Mouse (Mus musculus) CH12.LX (cell line): ENCODE data around the gene Cdk2ap2. TPM values are rescaled to one million over a fixed set of nuclear protein-coding genes. Genes with fewer than 3 reads are reported as not detected.

Experiments used
- DNase-seq: peaks from one replicate; pipeline ENCODE4 v3.0.0-alpha.2; 2013; ENCODE audit errors: extremely low read depth
- H3K27ac ChIP-seq: 2 replicates; pipeline ENCODE4 v1.5.1; 2012; ENCODE audit warnings: low read depth, mild to moderate bottlenecking, control low read depth, moderate library complexity; ENCODE audit not compliant: insufficient read depth
- H3K27me3 ChIP-seq: replicated peaks from 2 replicates; pipeline ENCODE3; 2012; ENCODE audit warnings: inconsistent platforms
- H3K36me3 ChIP-seq, 2 experiments: replicated peaks in 1 of 2; 2 replicates each; pipeline versions ENCODE3 to v1.6.1; 2012; ENCODE audit warnings: inconsistent platforms in 1 of 2, low read length in 1 of 2, mild to moderate bottlenecking in 1 of 2, mixed read lengths in 1 of 2, moderate library complexity in 1 of 2; ENCODE audit not compliant: control insufficient read depth in 1 of 2, insufficient read depth in 1 of 2
- H3K4me1 ChIP-seq, 2 experiments: 2 replicates each; pipeline ENCODE4 v1.6.1; 2012; ENCODE audit warnings: inconsistent platforms in 1 of 2, moderate library complexity in 1 of 2; ENCODE audit not compliant: insufficient read depth in 2 of 2, control insufficient read depth in 1 of 2
- H3K4me2 ChIP-seq: 2 replicates; pipeline ENCODE4 v1.6.1; 2012; ENCODE audit warnings: low read depth, mild to moderate bottlenecking, control low read depth; ENCODE audit not compliant: poor library complexity, insufficient read depth, severe bottlenecking
- H3K4me3 ChIP-seq, 3 experiments: fragments of 150-350 bp in 1 of 3; sonication (generic) in 1 of 3; replicated peaks in 1 of 3; 2 replicates each; pipeline versions ENCODE3 to v1.5.1; 2011 to 2012; ENCODE audit warnings: low read depth in 2 of 3, low read length in 2 of 3, mild to moderate bottlenecking in 2 of 3, moderate library complexity in 2 of 3, control low read depth in 1 of 3, improper control_type of control experiment in 1 of 3, inconsistent platforms in 1 of 3, mixed read lengths in 1 of 3; ENCODE audit not compliant: poor library complexity in 1 of 3
- H3K79me2 ChIP-seq: replicated peaks from 2 replicates; pipeline ENCODE4 v1.6.1; 2012; ENCODE audit warnings: mild to moderate bottlenecking, moderate library complexity; ENCODE audit not compliant: control insufficient read depth, poor library complexity, insufficient read depth, severe bottlenecking; ENCODE audit errors: extremely low read depth
- H3K9ac ChIP-seq: 2 replicates; pipeline ENCODE4 v1.6.1; 2012; ENCODE audit warnings: low read depth, mild to moderate bottlenecking, control low read depth, moderate library complexity; ENCODE audit not compliant: insufficient read depth
- H3K9me3 ChIP-seq: replicated peaks from 2 replicates; pipeline ENCODE3; 2012; ENCODE audit warnings: low read length, inconsistent platforms, mixed read lengths
- CHD1 ChIP-seq: IDR thresholded peaks from 2 replicates; pipeline ENCODE4 v1.6.1; 2012; ENCODE audit warnings: low read depth, low read length, improper control_type of control experiment, inconsistent platforms
- CHD2 ChIP-seq: IDR thresholded peaks from 2 replicates; pipeline ENCODE4 v1.6.1; 2011; ENCODE audit warnings: low read length, improper control_type of control experiment
- ELF1 ChIP-seq: IDR thresholded peaks from 2 replicates; pipeline ENCODE4 v1.6.1; 2014; ENCODE audit warnings: low read depth, mild to moderate bottlenecking, inconsistent platforms, low read length, improper control_type of control experiment
- EP300 ChIP-seq: IDR thresholded peaks from 2 replicates; pipeline ENCODE4 v1.6.1; 2011; ENCODE audit warnings: low read length, improper control_type of control experiment
- ETS1 ChIP-seq: conservative IDR thresholded peaks from 2 replicates; pipeline ENCODE4 v1.6.1; 2012; ENCODE audit warnings: low read depth, mild to moderate bottlenecking, inconsistent platforms, low read length, improper control_type of control experiment, moderate library complexity
- GABPA ChIP-seq: IDR thresholded peaks from 2 replicates; pipeline ENCODE4 v1.6.1; 2012; ENCODE audit warnings: low read depth, low read length, improper control_type of control experiment, inconsistent platforms; ENCODE audit not compliant: insufficient replicate concordance
- HCFC1 ChIP-seq: IDR thresholded peaks from 2 replicates; pipeline ENCODE4 v1.6.1; 2012; ENCODE audit warnings: low read depth, mild to moderate bottlenecking, inconsistent platforms, low read length, improper control_type of control experiment
- JUN ChIP-seq: IDR thresholded peaks from 2 replicates; pipeline ENCODE4 v1.6.1; 2011; ENCODE audit warnings: low read depth, mild to moderate bottlenecking, low read length, improper control_type of control experiment, moderate library complexity; ENCODE audit not compliant: insufficient read depth
- JUND ChIP-seq: conservative IDR thresholded peaks from 2 replicates; pipeline ENCODE4 v1.6.1; 2011; ENCODE audit warnings: low read depth, low read length, improper control_type of control experiment
- MAFK ChIP-seq: IDR thresholded peaks from 2 replicates; pipeline ENCODE4 v1.6.1; 2011; ENCODE audit warnings: low read length, improper control_type of control experiment; ENCODE audit not compliant: insufficient replicate concordance
- MAX ChIP-seq: IDR thresholded peaks from 2 replicates; pipeline ENCODE4 v1.6.1; 2011; ENCODE audit warnings: low read length, improper control_type of control experiment
- MAZ ChIP-seq: IDR thresholded peaks from 2 replicates; pipeline ENCODE4 v1.6.1; 2012; ENCODE audit warnings: low read depth, mild to moderate bottlenecking, inconsistent platforms, low read length, improper control_type of control experiment, moderate library complexity
- MXI1 ChIP-seq: IDR thresholded peaks from 2 replicates; pipeline ENCODE4 v1.6.1; 2011; ENCODE audit warnings: mild to moderate bottlenecking, low read depth, low read length, improper control_type of control experiment
- NELFE ChIP-seq: IDR thresholded peaks from 2 replicates; pipeline ENCODE4 v1.6.1; 2011; ENCODE audit warnings: low read depth, low read length, improper control_type of control experiment
- NRF1 ChIP-seq: IDR thresholded peaks from 2 replicates; pipeline ENCODE4 v1.6.1; 2014; ENCODE audit warnings: low read depth, mild to moderate bottlenecking, inconsistent platforms, low read length, improper control_type of control experiment, moderate library complexity
- POLR2A ChIP-seq: IDR thresholded peaks from 2 replicates; pipeline ENCODE4 v1.6.1; 2011; ENCODE audit warnings: low read depth, mild to moderate bottlenecking, improper control_type of control experiment, low read length
- POLR2AphosphoS2 ChIP-seq: IDR thresholded peaks from 2 replicates; pipeline ENCODE4 v1.6.1; 2011; ENCODE audit warnings: low read depth, low read length, improper control_type of control experiment
- TCF12 ChIP-seq: IDR thresholded peaks from 2 replicates; pipeline ENCODE4 v1.6.1; 2014; ENCODE audit warnings: low read depth, mild to moderate bottlenecking, inconsistent platforms, low read length, improper control_type of control experiment
- UBTF ChIP-seq: IDR thresholded peaks from 2 replicates; pipeline ENCODE4 v1.6.1; 2012; ENCODE audit warnings: low read depth, mild to moderate bottlenecking, inconsistent platforms, low read length, improper control_type of control experiment, moderate library complexity
- USF1 ChIP-seq: IDR thresholded peaks from 2 replicates; pipeline ENCODE4 v1.6.1; 2014; ENCODE audit warnings: low read depth, mild to moderate bottlenecking, inconsistent platforms, low read length, improper control_type of control experiment
- USF2 ChIP-seq: conservative IDR thresholded peaks from 2 replicates; pipeline ENCODE4 v1.6.1; 2011; ENCODE audit warnings: low read depth, low read length, improper control_type of control experiment
- ZMIZ1 ChIP-seq: IDR thresholded peaks from 2 replicates; pipeline ENCODE4 v1.6.1; 2012; ENCODE audit warnings: low read depth, mild to moderate bottlenecking, inconsistent platforms, low read length, improper control_type of control experiment
- ZNF384 ChIP-seq: IDR thresholded peaks from 2 replicates; pipeline ENCODE4 v1.6.1; 2012; ENCODE audit warnings: low read depth, low read length, improper control_type of control experiment, inconsistent platforms
- dilution Hi-C: fragments of 300-500 bp; cut with MboI; formaldehyde crosslinking; loops from 2 replicates; pipeline ENCODE4 v1.14.3; 2020; ENCODE audit warnings: low sequenced_read_pairs; ENCODE audit not compliant: extremely low pct_unique_long_range_greater_than_20kb, extremely low pct_ligation_motif_present
- in situ Hi-C: fragments of 300-500 bp; cut with MboI; formaldehyde crosslinking; loops from 3 replicates; pipeline ENCODE4 v1.14.3; 2019; ENCODE audit warnings: low sequenced_read_pairs, low pct_ligation_motif_present, low pct_unique_long_range_greater_than_20kb, mixed read lengths
- polyA plus RNA-seq: library from polyadenylated mRNA; unstranded; fragments of >175 nt; gene quantifications from 2 replicates; pipeline ENCODE4 v1.2.1, GENCODE M21; 2012; ENCODE audit warnings: low read depth; ENCODE audit not compliant: insufficient read length
- total RNA-seq, 2 experiments: library from RNA; depleted of rRNA; stranded (reverse); fragments of 300-350 nt in 1 of 2; fragments of >200 nt in 1 of 2; gene quantifications; 2 replicates each; pipeline ENCODE4 v1.2.3; 2012 to 2014

Gene Cdk2ap2
- total and polyA plus RNA-seq, 3 experiments = 63.4 to 69.5 (median 67.1) TPM

GRCm38 (mm10) chr19:4091383-4091782 lies 5.6 kb upstream of the Cdk2ap2 start:
- Histone ChIP-seq H3K9me3 (no peaks in the 10 kb centered on the region), H3K27ac (no peak overlapping the region), H3K9ac (no peak overlapping the region), H3K4me3 (no peak overlapping the region), H3K79me2 (no peaks in the 10 kb centered on the region), H3K27me3 (peaks cover 21% of the 10 kb centered on the region), H3K36me3 (no peaks in the 10 kb centered on the region), H3K4me2 (no peak overlapping the region), H3K4me1 (peaks cover 0 to 7% of the 10 kb centered on the region in 2 experiments; a peak in 2 of 4 replicates)
- in situ Hi-C loops = no loop called here
- dilution Hi-C loops = no loop called here
- TF ChIP-seq JUN (no peak), EP300 (no peak), MAFK (peak; percentile 50; the same call in 1 of the 2 replicates), ZNF384 (peak; percentile 47; the same call in 1 of the 2 replicates), MXI1 (no peak), TCF12 (no peak), ETS1 (no peak), CHD2 (no peak), POLR2A (no peak), MAX (no peak)
- no peak for DNase-seq

- no peak overlapping the region for H3K4me3 ChIP-seq
- no peaks in the 10 kb centered on the region for H3K36me3 ChIP-seq
- H3K9me3 ChIP-seq = no peaks in the 10 kb centered on the region
- TF ChIP-seq POLR2AphosphoS2 (no peak), CHD2 (no peak), NELFE (no peak), HCFC1 (no peak), UBTF (no peak), USF1 (no peak), ELF1 (no peak), MXI1 (no peak), MAZ (no peak), USF2 (no peak), MAX (no peak), GABPA (no peak), CHD1 (no peak), NRF1 (no peak), ZMIZ1 (no peak), ZNF384 (no peak), EP300 (no peak), JUND (no peak)
- H3K79me2 ChIP-seq = peaks cover under 1% of the 10 kb centered on the region
- peaks cover 0 to 8% of the 10 kb centered on the region in 2 experiments; a peak in 2 of 4 replicates for H3K4me1 ChIP-seq
- DNase-seq = no peak
- H3K27me3 ChIP-seq = peaks cover 11% of the 10 kb centered on the region
- dilution Hi-C loops = no loop called here
- no peak overlapping the region for H3K4me2 ChIP-seq
- H3K27ac ChIP-seq = no peak overlapping the region
- H3K9ac ChIP-seq = no peak overlapping the region
- in situ Hi-C loops = no loop called here
Observed at GRCm38 (mm10) chr19:4092750-4093149, 4.2 kb upstream of the Cdk2ap2 start.
